Mouse (Mus musculus) testis, adult 2 months (tissue): ENCODE measurements around the gene Nav2. TPM values are rescaled to one million over a fixed set of nuclear protein-coding genes. Genes with fewer than 3 reads are reported as not detected.

ENCODE experiments used
- H3K27ac ChIP-seq: fragments of 200-500 bp; 2 replicates; pipeline ENCODE4 v1.5.1; 2012; ENCODE audit warnings: low read depth, low read length; ENCODE audit not compliant: control insufficient read depth, insufficient read depth
- H3K27me3 ChIP-seq: fragments of 200-500 bp; 2 replicates; pipeline ENCODE4 v1.6.1; 2012; ENCODE audit warnings: mild to moderate bottlenecking, low read length, moderate library complexity; ENCODE audit not compliant: control insufficient read depth, insufficient read depth
- H3K36me3 ChIP-seq: fragments of 200-500 bp; 2 replicates; pipeline ENCODE4 v1.6.1; 2012; ENCODE audit warnings: mild to moderate bottlenecking, low read length; ENCODE audit not compliant: control insufficient read depth, insufficient read depth
- H3K4me1 ChIP-seq: fragments of 200-500 bp; 2 replicates; pipeline ENCODE4 v1.6.1; 2012; ENCODE audit warnings: low read length; ENCODE audit not compliant: control insufficient read depth, insufficient read depth
- H3K4me3 ChIP-seq: fragments of 200-500 bp; 2 replicates; pipeline ENCODE4 v1.5.1; 2012; ENCODE audit warnings: low read depth, mild to moderate bottlenecking, low read length, moderate library complexity, mixed read lengths; ENCODE audit not compliant: control insufficient read depth
- CTCF ChIP-seq: fragments of 200-500 bp; IDR thresholded peaks from 2 replicates; pipeline ENCODE4 v1.5.1; 2012; ENCODE audit warnings: low read depth, mild to moderate bottlenecking, inconsistent platforms, low read length, moderate library complexity; ENCODE audit not compliant: control insufficient read depth, insufficient read depth, insufficient replicate concordance
- POLR2A ChIP-seq: fragments of 200-500 bp; IDR thresholded peaks from 2 replicates; pipeline ENCODE4 v1.6.1; 2012; ENCODE audit warnings: low read depth, mild to moderate bottlenecking, inconsistent platforms, low read length, moderate library complexity; ENCODE audit not compliant: control insufficient read depth
- polyA plus RNA-seq: library from polyadenylated mRNA; depleted of rRNA; stranded (reverse); fragments of >200 nt; gene quantifications from 2 replicates; pipeline ENCODE4 v1.2.3, GENCODE M21; 2012

Nav2 gene
- polyA plus RNA-seq, 1 experiment = 20.8 TPM

DNA sequence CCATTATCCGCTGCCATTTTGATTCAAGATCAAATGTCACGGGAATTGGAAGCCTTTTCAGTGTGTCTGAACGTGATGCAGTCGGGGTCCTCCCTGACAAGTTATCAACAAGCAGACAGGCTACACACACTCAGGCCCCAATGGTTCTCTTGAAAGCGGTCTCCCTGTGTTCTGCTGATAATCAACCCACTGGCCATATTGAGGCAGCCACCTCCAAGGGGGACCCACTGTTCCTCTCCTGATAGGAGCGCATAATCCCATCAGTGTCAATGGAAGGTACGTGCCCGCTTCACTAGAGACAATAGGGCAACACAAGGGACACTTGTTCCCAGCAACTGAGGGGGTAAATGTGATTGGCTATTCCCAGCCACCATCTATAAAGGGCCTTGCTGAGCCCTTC is 195.9 kb downstream of the Nav2 start:
- no peak for TF ChIP-seq CTCF
- Histone ChIP-seq H3K4me3 (no peak overlapping the region), H3K4me1 (no peaks in the 10 kb centered on the region), H3K36me3 (no peaks in the 10 kb centered on the region), H3K27me3 (no peaks in the 10 kb centered on the region), H3K27ac (no peak overlapping the region)

- H3K4me1 ChIP-seq = no peaks in the 10 kb centered on the region
- H3K4me3 ChIP-seq = no peak overlapping the region
- H3K27ac ChIP-seq = no peak overlapping the region
- no peak for TF ChIP-seq POLR2A
- no peak for TF ChIP-seq CTCF
- H3K36me3 ChIP-seq = no peaks in the 10 kb centered on the region
- no peaks in the 10 kb centered on the region for H3K27me3 ChIP-seq
These were observed 196.3 kb downstream of the Nav2 start for GRCm38 (mm10) chr7:49104793-49105192.

DNA sequence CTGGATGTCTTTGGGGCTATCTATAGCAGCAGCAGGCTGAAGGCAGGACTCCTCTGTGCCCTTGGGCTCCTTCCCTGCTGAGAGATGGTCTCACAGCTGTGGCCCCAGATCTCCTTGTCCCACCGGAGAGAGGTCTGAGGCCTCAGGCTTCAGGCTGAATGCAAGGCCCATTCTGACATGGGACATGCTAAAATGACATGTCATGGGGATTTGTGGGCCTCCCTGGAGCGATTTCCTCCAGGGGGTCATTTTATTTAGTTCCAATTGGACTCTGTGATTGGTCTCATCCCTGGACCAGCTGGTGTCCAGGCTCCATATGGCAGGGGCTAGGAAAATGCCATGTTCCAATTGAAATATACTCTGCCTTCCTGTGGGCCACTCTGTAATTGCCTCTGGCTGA is 197.0 kb downstream of the Nav2 start:
- H3K36me3 ChIP-seq = no peaks in the 10 kb centered on the region
- no peak for TF ChIP-seq CTCF
- TF ChIP-seq POLR2A = no peak
- no peaks in the 10 kb centered on the region for H3K27me3 ChIP-seq
- no peak overlapping the region for H3K4me3 ChIP-seq
- H3K4me1 ChIP-seq = no peaks in the 10 kb centered on the region
- H3K27ac ChIP-seq = no peak overlapping the region

DNA sequence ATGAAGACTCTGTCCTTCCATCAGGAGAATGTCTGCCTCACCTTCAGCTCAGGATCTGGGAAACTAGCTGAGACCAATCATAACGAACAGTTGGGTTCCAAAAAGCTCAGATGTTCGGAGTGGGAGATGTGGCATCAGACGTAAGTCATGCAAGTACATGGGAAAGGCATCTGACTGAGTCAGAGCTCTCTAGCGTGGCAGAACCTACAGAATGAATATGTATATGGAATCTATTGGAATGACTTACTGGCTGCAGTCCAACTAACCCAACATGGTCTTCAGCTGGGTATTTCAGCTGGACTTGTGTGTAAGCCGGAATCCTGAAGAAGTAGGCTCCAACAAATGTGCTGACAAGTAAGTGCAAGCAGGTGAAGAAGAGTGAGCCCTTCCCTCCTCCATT is 199.6 kb downstream of the Nav2 start:
- Histone ChIP-seq H3K36me3 (no peaks in the 10 kb centered on the region), H3K27ac (no peak overlapping the region), H3K4me1 (no peaks in the 10 kb centered on the region), H3K27me3 (no peaks in the 10 kb centered on the region), H3K4me3 (no peak overlapping the region)
- TF ChIP-seq POLR2A = no peak
- TF ChIP-seq CTCF = no peak

GRCm38 (mm10) chr7:49119016-49119415 is 210.5 kb downstream of the Nav2 start:
- TF ChIP-seq CTCF (no peak), POLR2A (no peak)
- Histone ChIP-seq H3K27me3 (no peaks in the 10 kb centered on the region), H3K4me3 (no peak overlapping the region), H3K36me3 (no peaks in the 10 kb centered on the region), H3K27ac (no peak overlapping the region), H3K4me1 (peaks cover 5% of the 10 kb centered on the region)

DNA sequence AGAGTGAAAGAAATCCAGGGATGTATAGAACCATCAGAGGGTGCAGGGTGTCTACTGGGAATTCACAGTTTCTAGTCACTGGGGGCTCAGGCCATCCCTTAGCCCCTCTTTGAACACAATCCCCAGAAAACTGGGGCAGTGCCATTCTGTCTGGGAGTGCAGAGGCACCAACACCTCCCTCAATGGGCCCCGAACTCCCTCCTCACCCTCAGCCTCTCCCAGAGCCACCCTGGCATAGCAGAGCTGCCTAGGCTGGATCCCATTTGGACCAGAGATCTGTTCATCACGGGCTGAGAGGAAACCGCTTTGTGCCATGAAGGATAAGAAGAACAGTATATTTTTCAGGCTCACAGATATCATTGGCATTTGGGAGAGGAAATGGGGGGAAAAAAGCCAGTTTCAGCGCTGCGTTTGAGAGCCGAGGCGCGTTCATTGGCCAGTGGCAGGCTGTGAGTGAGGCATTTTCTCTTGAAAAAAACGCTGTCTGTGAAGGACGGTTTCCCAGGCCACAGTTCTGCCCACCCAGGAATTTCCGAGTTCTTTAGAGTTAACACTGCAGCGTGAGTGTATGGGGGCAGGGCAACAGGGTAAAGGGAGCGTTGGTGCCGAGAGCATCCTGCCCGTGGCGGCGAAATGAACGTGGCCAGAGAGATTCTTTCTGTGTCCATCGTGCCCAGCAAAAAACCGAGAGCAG is 211.4 kb downstream of the Nav2 start:
- Histone ChIP-seq H3K27ac (no peak overlapping the region), H3K27me3 (no peaks in the 10 kb centered on the region), H3K4me3 (no peak overlapping the region; the same call in 1 of the 2 replicates)

GRCm38 (mm10) chr7:49120488-49120864 is 212.0 kb downstream of the Nav2 start:
- peaks cover 5% of the 10 kb centered on the region for H3K4me1 ChIP-seq
- no peak for TF ChIP-seq CTCF
- no peak for TF ChIP-seq POLR2A
- no peak overlapping the region for H3K27ac ChIP-seq
- no peaks in the 10 kb centered on the region for H3K36me3 ChIP-seq
- no peak overlapping the region; the same call in 1 of the 2 replicates for H3K4me3 ChIP-seq
- H3K27me3 ChIP-seq = no peaks in the 10 kb centered on the region

More for the DNA sequence above, 211.4 kb downstream of the Nav2 start:
- H3K36me3 ChIP-seq = no peaks in the 10 kb centered on the region
- TF ChIP-seq POLR2A (no peak), CTCF (no peak)
- H3K4me1 ChIP-seq = peaks cover 5% of the 10 kb centered on the region
